Mouse (Mus musculus): ENCODE data around the gene Vps13c. TPM values are rescaled to one million over a fixed set of nuclear protein-coding genes. Genes with fewer than 3 reads are reported as not detected.

Vps13c gene
- total and polyA plus RNA-seq, 3 experiments, result 10.8 to 25.7 (median 18.4) TPM

DNA sequence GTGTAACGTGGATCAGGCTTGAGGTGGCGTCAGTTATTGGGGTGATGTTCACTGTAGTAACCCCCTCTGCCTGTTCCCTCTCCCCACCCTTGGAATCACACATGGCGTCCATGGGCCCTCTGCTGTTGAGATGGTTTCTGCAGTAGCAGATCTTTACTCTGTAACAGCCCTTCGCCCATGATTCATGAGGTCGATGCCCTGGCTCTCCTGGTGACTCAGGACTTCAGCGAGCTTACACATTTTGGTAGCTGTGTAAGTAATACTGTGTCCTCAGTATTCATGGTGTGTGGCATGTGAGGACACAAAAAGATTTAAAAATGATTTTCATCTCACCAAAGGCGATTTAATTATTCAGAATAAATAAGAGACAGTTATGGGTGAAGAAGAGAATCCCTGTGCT, 74.5 kb downstream of the Vps13c start:
- in situ Hi-C loops (cut with MboI; ENCODE audit: low pct_ligation_motif_present, low pct_unique_long_range_greater_than_20kb, low sequenced_read_pairs), result no loop called here
- no peak for TF ChIP-seq GABPA (IDR thresholded peaks at IDR 0.05; ENCODE audit: insufficient replicate concordance, low read depth, low read length)
- TF ChIP-seq TCF12 (IDR thresholded peaks at IDR 0.05; ENCODE audit: low read depth, low read length), result no peak
- no peak for TF ChIP-seq KAT2A (IDR thresholded peaks at IDR 0.05; ENCODE audit: insufficient replicate concordance, low read length)
- TF ChIP-seq JUN (IDR thresholded peaks at IDR 0.05; ENCODE audit: insufficient read depth, low read depth, low read length), result no peak
- TF ChIP-seq IRF4 (IDR thresholded peaks at IDR 0.05; ENCODE audit: low read depth, low read length), result no peak
- no peak for TF ChIP-seq POLR2A (IDR thresholded peaks at IDR 0.05; ENCODE audit: low read depth, low read length)
- no peak for TF ChIP-seq MYC (IDR thresholded peaks at IDR 0.05; ENCODE audit: low read depth, low read length)
- TF ChIP-seq HCFC1 (IDR thresholded peaks at IDR 0.05; ENCODE audit: low read depth, low read length), result no peak
- no peak for TF ChIP-seq MAX (IDR thresholded peaks at IDR 0.05; ENCODE audit: low read length)
- no peak for TF ChIP-seq PAX5 (IDR thresholded peaks at IDR 0.05; ENCODE audit: low read length)
- no peak for TF ChIP-seq ETS1 (conservative IDR thresholded peaks at IDR 0.05; ENCODE audit: low read depth, low read length)
- TF ChIP-seq UBTF (IDR thresholded peaks at IDR 0.05; ENCODE audit: low read depth, low read length), result no peak
- no peak for TF ChIP-seq ZMIZ1 (IDR thresholded peaks at IDR 0.05; ENCODE audit: low read depth, low read length)
- TF ChIP-seq ZC3H11A (IDR thresholded peaks at IDR 0.05; ENCODE audit: low read depth, low read length), result no peak
- no peak for TF ChIP-seq JUND (conservative IDR thresholded peaks at IDR 0.05; ENCODE audit: low read depth, low read length)
- Histone ChIP-seq H3K79me2 (replicated peaks; ENCODE audit: control insufficient read depth, extremely low read depth, insufficient read depth, poor library complexity, severe bottlenecking) (no peaks in the 10 kb centered on the region), H3K9ac (ENCODE audit: insufficient read depth, low read depth) (no peak overlapping the region), H3K27me3 (replicated peaks) (no peaks in the 10 kb centered on the region), H3K4me3 (replicated peaks in 1 of 3; ENCODE audit: low read depth in 2 of 3, low read length in 2 of 3, poor library complexity in 1 of 3) (no peak overlapping the region), H3K9me3 (replicated peaks; ENCODE audit: low read length) (no peaks in the 10 kb centered on the region), H3K4me2 (ENCODE audit: insufficient read depth, low read depth, poor library complexity, severe bottlenecking) (no peak overlapping the region), H3K4me1 (ENCODE audit: control insufficient read depth in 1 of 2, insufficient read depth in 2 of 2) (no peaks in the 10 kb centered on the region), H3K36me3 (replicated peaks in 1 of 2; ENCODE audit: control insufficient read depth in 1 of 2, insufficient read depth in 1 of 2, low read length in 1 of 2) (peaks cover 45 to 79% of the 10 kb centered on the region in 2 experiments), H3K27ac (ENCODE audit: insufficient read depth, low read depth) (no peak overlapping the region)
- DNase-seq (ENCODE audit: extremely low read depth), result no peak
- dilution Hi-C loops (cut with MboI; ENCODE audit: extremely low pct_ligation_motif_present, extremely low pct_unique_long_range_greater_than_20kb, low sequenced_read_pairs), result no loop called here

DNA sequence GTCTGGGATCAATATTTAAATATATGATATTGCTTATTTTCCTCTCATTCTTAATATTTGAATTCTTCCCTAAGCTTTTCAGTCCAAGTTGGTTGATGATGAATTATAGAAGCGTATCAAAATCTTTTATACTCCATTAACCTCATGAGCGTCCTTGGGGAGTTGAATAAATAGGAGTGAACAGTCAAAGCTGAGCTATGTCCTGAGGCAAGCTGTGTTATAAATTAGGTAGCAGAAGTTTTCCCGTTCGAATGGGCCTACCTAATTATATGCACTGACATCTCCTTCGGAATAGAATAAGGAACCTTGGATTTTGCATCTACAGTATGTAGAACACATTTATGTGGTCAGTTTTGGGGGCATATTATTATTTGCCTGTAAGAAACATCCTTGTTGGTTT, 82.2 kb downstream of the Vps13c start:
- Histone ChIP-seq H3K27me3 (replicated peaks) (no peaks in the 10 kb centered on the region), H3K4me2 (ENCODE audit: insufficient read depth, low read depth, poor library complexity, severe bottlenecking) (no peak overlapping the region), H3K9me3 (replicated peaks; ENCODE audit: low read length) (no peaks in the 10 kb centered on the region), H3K4me3 (replicated peaks in 1 of 3; ENCODE audit: low read depth in 2 of 3, low read length in 2 of 3, poor library complexity in 1 of 3) (no peak overlapping the region), H3K27ac (ENCODE audit: insufficient read depth, low read depth) (no peak overlapping the region), H3K79me2 (replicated peaks; ENCODE audit: control insufficient read depth, extremely low read depth, insufficient read depth, poor library complexity, severe bottlenecking) (no peaks in the 10 kb centered on the region), H3K9ac (ENCODE audit: insufficient read depth, low read depth) (no peak overlapping the region), H3K4me1 (ENCODE audit: control insufficient read depth in 1 of 2, insufficient read depth in 2 of 2) (no peaks in the 10 kb centered on the region), H3K36me3 (replicated peaks in 1 of 2; ENCODE audit: control insufficient read depth in 1 of 2, insufficient read depth in 1 of 2, low read length in 1 of 2) (peaks cover 27 to 76% of the 10 kb centered on the region in 2 experiments)
- in situ Hi-C loops (cut with MboI; ENCODE audit: low pct_ligation_motif_present, low pct_unique_long_range_greater_than_20kb, low sequenced_read_pairs) (no loop called here), dilution Hi-C loops (cut with MboI; ENCODE audit: extremely low pct_ligation_motif_present, extremely low pct_unique_long_range_greater_than_20kb, low sequenced_read_pairs) (no loop called here)
- TF ChIP-seq MXI1 (IDR thresholded peaks at IDR 0.05; ENCODE audit: low read depth, low read length) (no peak), CHD1 (IDR thresholded peaks at IDR 0.05; ENCODE audit: low read depth, low read length) (no peak), SMC3 (IDR thresholded peaks at IDR 0.05; ENCODE audit: low read depth, low read length) (no peak), ETS1 (conservative IDR thresholded peaks at IDR 0.05; ENCODE audit: low read depth, low read length) (no peak), IRF4 (IDR thresholded peaks at IDR 0.05; ENCODE audit: low read depth, low read length) (no peak), SIN3A (IDR thresholded peaks at IDR 0.05; ENCODE audit: low read length) (no peak), CHD2 (IDR thresholded peaks at IDR 0.05; ENCODE audit: low read length) (no peak), JUN (IDR thresholded peaks at IDR 0.05; ENCODE audit: insufficient read depth, low read depth, low read length) (no peak), ELF1 (IDR thresholded peaks at IDR 0.05; ENCODE audit: low read depth, low read length) (no peak), ZKSCAN1 (IDR thresholded peaks at IDR 0.05; ENCODE audit: borderline replicate concordance, low read depth, low read length) (no peak), ZMIZ1 (IDR thresholded peaks at IDR 0.05; ENCODE audit: low read depth, low read length) (no peak), UBTF (IDR thresholded peaks at IDR 0.05; ENCODE audit: low read depth, low read length) (no peak), POLR2AphosphoS2 (IDR thresholded peaks at IDR 0.05; ENCODE audit: low read depth, low read length) (no peak)
- DNase-seq (ENCODE audit: extremely low read depth), result no peak
